Mouse (Mus musculus) spleen, adult 2 months (tissue): Measurements from ENCODE around the gene Zfp661.

ENCODE experiments used
- CTCF ChIP-seq: fragments of 200-500 bp; IDR thresholded peaks from 2 replicates; pipeline ENCODE4 v1.5.1; 2011; ENCODE audit warnings: mild to moderate bottlenecking, inconsistent platforms; ENCODE audit not compliant: insufficient read depth, insufficient read length, insufficient replicate concordance; ENCODE audit errors: extremely low read depth
- POLR2A ChIP-seq: fragments of 200-500 bp; IDR thresholded peaks from 2 replicates; pipeline ENCODE4 v1.6.1; 2011; ENCODE audit warnings: low read depth, low read length, inconsistent platforms

DNA sequence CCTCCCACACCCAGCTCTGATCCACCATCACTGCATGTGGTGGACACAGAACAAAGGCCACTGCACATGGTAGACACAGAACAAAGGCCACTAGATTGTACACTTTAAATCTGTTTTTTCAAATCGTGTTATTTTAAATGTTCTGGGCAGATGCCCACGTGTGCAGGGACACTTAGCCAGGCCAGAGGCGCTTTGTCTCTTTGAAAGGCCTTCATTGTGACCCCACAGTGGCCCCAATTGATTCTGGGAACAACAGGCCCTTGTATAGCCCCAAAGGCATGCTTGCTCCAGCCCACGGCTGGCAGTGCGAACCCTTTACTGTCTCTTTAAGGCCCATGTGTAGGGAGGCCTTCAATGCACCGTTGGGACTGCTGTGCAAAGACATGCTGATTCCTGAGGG, 40.5 kb upstream of the Zfp661 start:
- no peak for TF ChIP-seq CTCF
- TF ChIP-seq POLR2A, result no peak
